Mouse (Mus musculus) megakaryocyte, embryonic 14.5 days (primary cell): ENCODE data around the gene Crip3.

Experiments used
- FLI1 ChIP-seq: IDR thresholded peaks from 2 replicates; pipeline ENCODE4 v1.6.1; 2012; ENCODE audit warnings: low read length, inconsistent platforms, mixed read lengths
- GATA1 ChIP-seq: IDR thresholded peaks from 3 replicates; pipeline ENCODE4 v1.6.1; 2012; ENCODE audit warnings: mixed read lengths, low read length, inconsistent platforms, borderline replicate concordance

DNA sequence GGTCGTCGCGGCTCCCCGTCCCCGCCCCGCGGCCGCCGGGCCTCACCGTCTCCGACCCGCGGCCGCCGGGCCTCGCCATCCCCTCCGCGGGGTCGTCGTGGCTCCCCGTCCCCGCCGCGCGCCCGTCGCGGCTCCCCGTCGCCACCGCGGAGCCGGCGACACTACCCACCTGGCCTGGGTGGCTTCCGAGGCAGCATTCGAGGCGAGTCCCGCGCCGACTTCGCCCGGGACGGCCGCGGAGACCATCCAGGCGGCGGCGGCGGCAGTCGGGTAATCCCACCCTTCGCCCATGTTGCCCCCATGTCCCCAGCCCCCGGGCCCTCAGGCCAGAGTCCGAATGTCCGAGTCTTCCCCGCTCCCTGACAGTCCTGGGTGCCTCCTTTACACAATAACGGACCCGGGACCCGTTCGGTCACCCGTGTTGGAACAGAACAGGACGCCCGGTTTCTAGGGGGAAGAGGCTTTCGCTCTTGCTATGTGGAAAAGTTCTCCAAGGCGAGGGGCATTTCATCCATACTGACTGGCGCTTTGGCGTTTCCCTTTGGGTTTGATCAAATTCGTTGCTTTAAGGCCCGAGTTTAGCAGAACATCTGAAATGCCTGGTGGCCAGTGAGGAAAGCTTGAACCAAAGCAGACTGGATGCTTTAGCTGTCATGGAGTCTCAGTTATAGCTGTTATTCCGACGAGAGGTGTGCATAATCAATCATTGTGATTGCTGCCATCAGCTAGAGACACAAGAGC lies 44.5 kb upstream of the Crip3 start:
- TF ChIP-seq GATA1 (no peak), FLI1 (no peak)
